ENCODE assay signal across 26 mouse cellular contexts in genomic region chr1:69370078-69370477, GRCm38 (mm10).
DNase-seq lines count a peak whose midpoint lies in the region; ATAC-seq and TF ChIP-seq lines count a peak whose summit lies in the region.
"Had no signal": no experiment of that assay in that cellular context is flagged by ENCODE, and none has a peak within 500 bp of the region (broad histone marks: within the 10 kb centered on the region; RNA-seq: fewer than 3 reads in every experiment).

No protein-coding gene starts in this region.

- no peak overlapping the region for H3K9ac ChIP-seq in intestine, postnatal 0 days (ENCODE audit: low read depth, low read length)
- H3K9ac ChIP-seq in intestine, embryonic 16.5 days (ENCODE audit: low read depth, low read length), result no peak overlapping the region
- H3K9ac ChIP-seq in midbrain, embryonic 11.5 days (ENCODE audit: low read length), result no peak overlapping the region
- no peak overlapping the region for H3K9ac ChIP-seq in midbrain, embryonic 13.5 days (replicated peaks)
- H3K9ac ChIP-seq: embryonic facial prominence, embryonic 15.5 days; heart, embryonic 15.5 days; hindbrain, embryonic 14.5 days had no signal

- no peak for ATAC-seq in intestine, postnatal 0 days
- no peak for ATAC-seq in intestine, embryonic 16.5 days
- no peak for ATAC-seq in midbrain, embryonic 11.5 days (ENCODE audit: low FRiP score)
- no peak for ATAC-seq in midbrain, embryonic 13.5 days
- ATAC-seq in G1E (ENCODE audit: extremely low read depth, insufficient number of reproducible peaks, low FRiP score, poor library complexity, severe bottlenecking), result peak; percentile 15; the same call in 1 of the 2 replicates
- peak; percentile 68 for ATAC-seq in megakaryocyte progenitor cell, adult 5-6 weeks (replicated peaks; ENCODE audit: poor library complexity)
- ATAC-seq: activated CD4-positive, CD25-positive, alpha-beta regulatory T cell, adult 4 months; forebrain, embryonic 14.5 days; Patski had no signal

- H3K36me3 ChIP-seq in intestine, postnatal 0 days (ENCODE audit: control insufficient read depth, insufficient read depth), result no peaks in the 10 kb centered on the region
- H3K36me3 ChIP-seq in intestine, embryonic 16.5 days (ENCODE audit: control insufficient read depth, insufficient read depth, low read length), result no peaks in the 10 kb centered on the region
- H3K36me3 ChIP-seq in midbrain, embryonic 11.5 days (ENCODE audit: control insufficient read depth, insufficient read depth, low read length), result no peaks in the 10 kb centered on the region
- no peaks in the 10 kb centered on the region for H3K36me3 ChIP-seq in midbrain, embryonic 13.5 days
- H3K36me3 ChIP-seq in G1E (replicated peaks), result no peaks in the 10 kb centered on the region
- H3K36me3 ChIP-seq: embryonic facial prominence, embryonic 15.5 days; forebrain, embryonic 10.5 days; heart, embryonic 15.5 days; hindbrain, embryonic 10.5 days had no signal

- no peaks in the 10 kb centered on the region for H3K9me3 ChIP-seq in intestine, postnatal 0 days (ENCODE audit: control insufficient read depth)
- no peaks in the 10 kb centered on the region for H3K9me3 ChIP-seq in intestine, embryonic 16.5 days (ENCODE audit: control insufficient read depth, low read length)
- no peaks in the 10 kb centered on the region for H3K9me3 ChIP-seq in midbrain, embryonic 11.5 days (ENCODE audit: control insufficient read depth, low read length)
- no peaks in the 10 kb centered on the region for H3K9me3 ChIP-seq in midbrain, embryonic 13.5 days
- H3K9me3 ChIP-seq in G1E (replicated peaks), result no peaks in the 10 kb centered on the region
- H3K9me3 ChIP-seq: embryonic facial prominence, embryonic 15.5 days; forebrain, embryonic 10.5 days; heart, embryonic 15.5 days; hindbrain, embryonic 10.5 days had no signal

- DNase-seq in midbrain, embryonic 11.5 days (ENCODE audit: low spot score, missing footprints), result peak; percentile 79
- no peak for DNase-seq in G1E (ENCODE audit: low spot score)
- no peak for DNase-seq in heart, postnatal 14 days
- no peak for DNase-seq in cerebellum, postnatal 36 days
- DNase-seq: adrenal gland, postnatal 14 days; cerebellum, adult 11-12 months; cerebellum, adult 9-10 months; cerebellum, postnatal 25 days; embryo, embryonic 11 days; gastrocnemius, adult 2 months; gastrocnemius, postnatal 25 days; heart, adult 2 months had no signal

- H3K4me1 ChIP-seq in intestine, postnatal 0 days (replicated peaks; ENCODE audit: control insufficient read depth, insufficient read depth, low read length), result no peaks in the 10 kb centered on the region
- no peaks in the 10 kb centered on the region for H3K4me1 ChIP-seq in intestine, embryonic 16.5 days (ENCODE audit: control insufficient read depth, insufficient read depth, low read length)
- H3K4me1 ChIP-seq in midbrain, embryonic 11.5 days (ENCODE audit: control insufficient read depth, insufficient read depth, low read length), result no peaks in the 10 kb centered on the region
- H3K4me1 ChIP-seq in midbrain, embryonic 13.5 days (replicated peaks), result no peaks in the 10 kb centered on the region
- no peaks in the 10 kb centered on the region; the same call in none of the 2 replicates for H3K4me1 ChIP-seq in G1E (ENCODE audit: insufficient read depth, low read depth, low read length)
- H3K4me1 ChIP-seq: embryonic facial prominence, embryonic 15.5 days; forebrain, embryonic 10.5 days; heart, embryonic 15.5 days; hindbrain, embryonic 10.5 days had no signal

- intact Hi-C loops in heart, postnatal 14 days (cut with DNase I), result no loop called here

- no peaks in the 10 kb centered on the region for H3K27me3 ChIP-seq in intestine, postnatal 0 days (replicated peaks; ENCODE audit: control insufficient read depth, insufficient read depth, low read length)
- no peaks in the 10 kb centered on the region for H3K27me3 ChIP-seq in intestine, embryonic 16.5 days (replicated peaks; ENCODE audit: control insufficient read depth, insufficient read depth, low read length)
- no peaks in the 10 kb centered on the region for H3K27me3 ChIP-seq in midbrain, embryonic 11.5 days (ENCODE audit: control insufficient read depth, insufficient read depth, low read length)
- H3K27me3 ChIP-seq in midbrain, embryonic 13.5 days, result no peaks in the 10 kb centered on the region
- H3K27me3 ChIP-seq in G1E (ENCODE audit: insufficient read depth, low read length), result peaks cover 10% of the 10 kb centered on the region
- H3K27me3 ChIP-seq: embryonic facial prominence, embryonic 15.5 days; heart, embryonic 15.5 days; Patski had no signal

- WGBS in intestine, postnatal 0 days, result 87% methylated on average over 2 of the region's 2 CpGs
- 90% methylated on average over 2 of the region's 2 CpGs for WGBS in intestine, embryonic 16.5 days
- 89% methylated on average over 2 of the region's 2 CpGs for WGBS in midbrain, embryonic 11.5 days
- 86% methylated on average over 2 of the region's 2 CpGs for WGBS in midbrain, embryonic 13.5 days

- no peak overlapping the region for H3K27ac ChIP-seq in intestine, postnatal 0 days (ENCODE audit: low read depth, low read length)
- no peak overlapping the region for H3K27ac ChIP-seq in intestine, embryonic 16.5 days (ENCODE audit: low read length)
- no peak overlapping the region for H3K27ac ChIP-seq in midbrain, embryonic 11.5 days (ENCODE audit: low read depth, low read length)
- no peak overlapping the region for H3K27ac ChIP-seq in midbrain, embryonic 13.5 days
- H3K27ac ChIP-seq: embryonic facial prominence, embryonic 15.5 days; forebrain, embryonic 10.5 days; gastrocnemius, adult 2 months; heart, adult 2 months; heart, embryonic 15.5 days; hindbrain, embryonic 10.5 days; hindbrain, embryonic 14.5 days had no signal

- H3K4me2 ChIP-seq in intestine, postnatal 0 days (replicated peaks; ENCODE audit: low read depth), result no peak overlapping the region
- no peak overlapping the region for H3K4me2 ChIP-seq in intestine, embryonic 16.5 days (ENCODE audit: low read depth, low read length)
- no peak overlapping the region for H3K4me2 ChIP-seq in midbrain, embryonic 11.5 days
- no peak overlapping the region for H3K4me2 ChIP-seq in midbrain, embryonic 13.5 days (replicated peaks)
- H3K4me2 ChIP-seq: embryonic facial prominence, embryonic 15.5 days; heart, embryonic 11.5 days; heart, embryonic 15.5 days; hindbrain, embryonic 14.5 days had no signal

- no peak overlapping the region for H3K4me3 ChIP-seq in intestine, postnatal 0 days (ENCODE audit: low read depth, low read length)
- no peak overlapping the region for H3K4me3 ChIP-seq in intestine, embryonic 16.5 days (ENCODE audit: low read length)
- H3K4me3 ChIP-seq in midbrain, embryonic 11.5 days (ENCODE audit: low read depth, low read length), result no peak overlapping the region
- H3K4me3 ChIP-seq in midbrain, embryonic 13.5 days (replicated peaks), result no peak overlapping the region
- H3K4me3 ChIP-seq in G1E (ENCODE audit: low read depth, low read length), result no peak overlapping the region
- H3K4me3 ChIP-seq: embryonic facial prominence, embryonic 15.5 days; erythroblast, embryonic 14.5 days; forebrain, embryonic 10.5 days; gastrocnemius, adult 2 months; heart, adult 2 months; heart, embryonic 15.5 days; hindbrain, embryonic 10.5 days had no signal

- peak; percentile 9; the same call in 1 of the 2 replicates for TF ChIP-seq CTCF in intestine, postnatal 0 days (IDR thresholded peaks at IDR 0.05; ENCODE audit: low read depth)
- no peak; the same call in 1 of the 2 replicates for TF ChIP-seq CTCF in G1E (IDR thresholded peaks at IDR 0.05; ENCODE audit: low read depth, low read length)

Comparison
In these comparisons a context has a peak if more than half of its experiments do, and no peak if none do; other contexts are left out.
1. ATAC-seq: peak in G1E (single experiment) and megakaryocyte progenitor cell, adult 5-6 weeks (single experiment); none in intestine, postnatal 0 days (single experiment), intestine, embryonic 16.5 days (single experiment), midbrain, embryonic 11.5 days (single experiment) and midbrain, embryonic 13.5 days (single experiment).